Mouse (Mus musculus) c-Kit-positive CD71-positive TER-119-positive erythroid progenitor cells, embryonic 14.5 days (primary cell): ENCODE measurements around the gene Kcng3.

Experiments used
- DNase-seq: peaks from one replicate; pipeline ENCODE4 v3.0.0-alpha.2; 2013; ENCODE audit warnings: low spot score

Kcng3 gene

DNA sequence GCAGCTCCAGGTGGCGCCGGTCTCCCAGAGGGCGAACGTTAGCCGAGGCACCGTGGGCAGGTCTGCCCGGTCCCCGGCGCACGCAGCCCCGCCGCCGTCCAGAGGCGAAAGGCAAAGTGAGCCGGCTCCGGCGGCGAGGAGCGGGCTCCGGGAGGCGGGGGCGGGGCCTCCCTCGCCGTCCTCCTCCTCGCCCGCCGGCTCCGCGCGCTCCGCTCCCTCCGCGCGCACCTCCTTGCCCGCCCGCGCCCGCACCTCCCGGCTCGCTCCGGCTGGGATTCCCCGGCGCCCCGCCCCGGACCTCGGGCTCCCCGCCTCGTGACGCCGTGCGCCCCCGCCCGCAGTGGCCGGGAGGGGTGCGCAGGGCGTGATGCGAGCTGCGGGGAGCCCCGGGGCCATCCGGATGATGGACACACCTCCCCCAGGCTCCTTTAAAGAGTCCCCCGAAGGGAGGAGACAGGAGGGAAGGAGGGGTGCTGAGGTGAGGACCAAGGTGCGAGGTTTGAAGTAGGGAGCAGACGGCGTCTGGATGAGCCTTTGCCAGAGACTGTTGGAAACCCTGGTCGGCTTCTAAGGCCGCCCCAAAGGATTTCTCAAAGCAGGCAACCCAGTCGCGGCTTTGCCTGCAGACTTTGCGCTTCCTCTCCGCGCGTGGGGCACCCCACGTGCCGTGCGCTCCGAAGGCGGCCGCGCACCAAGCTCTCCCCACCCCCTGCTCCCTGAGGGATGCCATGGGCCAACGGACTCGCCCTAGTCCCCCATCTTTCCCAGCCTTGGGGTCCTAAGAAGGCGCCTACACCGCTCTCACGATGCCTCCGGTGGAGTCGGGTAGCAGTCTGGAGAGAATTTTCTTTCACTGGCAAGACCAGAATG lies at the start of gene Kcng3:
Gene Kcng3, minus strand, starts transcription at position 113 of the 870 bp plus-strand sequence.
- DNase-seq, result no peak

- no peak for DNase-seq
These were observed 45.7 kb upstream of the Kcng3 start for GRCm38 (mm10) chr17:83677370-83677769.

- DNase-seq, result no peak
These were observed 41.0 kb upstream of the Kcng3 start for GRCm38 (mm10) chr17:83672685-83673084.

DNA sequence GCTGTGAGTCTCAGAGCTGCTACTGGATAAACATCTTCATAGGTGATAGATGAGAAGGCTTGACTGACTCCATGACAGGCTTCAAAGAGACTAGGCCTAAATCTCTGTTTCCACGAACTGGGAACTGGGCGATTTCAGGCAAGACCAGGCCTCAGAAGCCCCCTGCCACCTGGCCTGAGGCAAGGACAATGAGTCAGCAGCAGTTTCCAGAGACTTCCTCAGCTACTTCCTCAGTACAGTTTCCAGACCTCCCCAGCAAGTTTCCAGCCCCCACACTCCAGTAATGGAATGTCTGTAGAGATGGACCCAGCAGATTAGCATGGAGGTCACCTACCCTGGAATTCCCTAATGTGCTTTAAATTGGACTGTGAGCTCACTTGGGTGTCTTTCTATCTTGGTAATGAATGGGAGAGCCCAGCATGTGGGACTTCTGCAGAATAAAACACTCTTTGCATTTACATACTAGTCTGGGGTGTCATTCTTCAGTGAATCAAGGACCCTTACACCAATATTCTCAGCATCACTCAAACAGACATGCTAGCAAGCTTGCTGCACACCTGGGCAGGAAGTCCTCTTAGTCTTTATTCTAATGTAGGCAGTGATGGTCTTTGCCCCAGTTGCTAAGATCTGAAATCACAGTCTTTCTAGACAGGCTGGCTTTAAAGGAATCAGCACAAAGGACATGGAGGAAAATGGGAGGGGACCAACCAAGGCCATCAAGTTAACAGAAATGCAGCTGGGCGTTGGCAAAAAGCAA lies 36.4 kb upstream of the Kcng3 start:
- no peak for DNase-seq

- DNase-seq, result peak; percentile 80
These were observed 35.0 kb upstream of the Kcng3 start for GRCm38 (mm10) chr17:83666597-83667287.

DNA sequence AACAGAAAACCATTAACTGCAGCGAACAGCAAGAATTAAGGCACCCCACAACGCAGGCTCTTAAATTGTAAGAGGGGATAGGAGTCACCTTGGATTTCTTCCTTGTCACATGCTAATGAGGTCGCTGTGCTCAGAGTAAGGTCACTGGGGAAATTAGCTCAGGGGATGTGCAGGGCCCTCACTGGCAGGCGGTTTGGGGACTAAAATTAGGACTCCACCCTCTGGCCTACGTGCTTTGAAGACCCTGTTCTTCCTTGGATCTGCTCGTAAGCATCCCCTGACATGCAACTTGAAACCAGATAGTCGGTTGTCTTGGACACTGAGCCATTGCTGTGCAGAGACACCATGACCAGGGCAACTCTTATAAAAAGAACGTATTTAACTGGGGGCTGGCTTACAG lies 33.1 kb upstream of the Kcng3 start:
- DNase-seq, result no peak

- DNase-seq, result peak; percentile 88
These were observed 27.2 kb upstream of the Kcng3 start for GRCm38 (mm10) chr17:83658943-83659342.

DNA sequence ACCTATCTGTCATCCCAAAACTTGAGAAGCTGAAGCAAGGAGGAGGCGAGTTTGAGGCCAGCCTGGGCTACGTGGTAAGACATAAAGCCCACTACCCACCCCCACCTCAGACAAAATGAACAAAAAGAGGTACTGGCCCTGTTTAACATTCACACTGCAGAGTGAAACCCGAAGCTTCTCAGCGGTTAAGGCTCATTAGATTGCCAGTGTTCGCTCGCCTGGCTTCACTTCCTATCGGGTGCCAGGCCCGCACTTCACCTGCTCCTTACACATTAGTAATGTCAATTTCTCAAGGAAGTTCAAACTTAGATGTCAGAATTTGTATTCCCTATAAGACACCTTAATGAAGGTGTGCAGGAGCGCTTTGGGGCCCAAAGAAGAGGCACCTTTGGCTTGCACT lies 25.7 kb upstream of the Kcng3 start:
- DNase-seq, result no peak

DNA sequence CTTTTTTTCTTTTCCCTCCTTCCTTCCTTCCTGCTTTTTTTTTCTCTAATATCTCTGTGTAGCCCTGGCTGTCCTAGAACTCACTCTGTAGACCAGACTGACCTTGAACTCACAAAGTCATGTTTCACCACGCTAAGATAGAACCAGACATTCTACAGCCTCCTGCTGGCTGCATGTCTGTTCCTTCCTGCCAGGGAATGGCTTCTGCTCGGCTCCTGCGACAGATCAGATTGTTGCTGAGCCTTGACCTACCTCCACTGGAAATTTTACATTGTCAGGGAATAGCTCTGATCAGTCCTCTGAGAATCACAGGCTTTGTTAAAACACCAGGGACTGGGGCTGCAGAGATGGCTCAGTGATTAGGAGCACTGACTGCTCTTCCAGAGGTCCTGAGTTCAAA lies 24.0 kb upstream of the Kcng3 start:
- no peak for DNase-seq

- DNase-seq, result no peak
These were observed 23.0 kb upstream of the Kcng3 start for GRCm38 (mm10) chr17:83654651-83655136.

GRCm38 (mm10) chr17:83653635-83654034 lies 21.9 kb upstream of the Kcng3 start:
- DNase-seq, result no peak

DNA sequence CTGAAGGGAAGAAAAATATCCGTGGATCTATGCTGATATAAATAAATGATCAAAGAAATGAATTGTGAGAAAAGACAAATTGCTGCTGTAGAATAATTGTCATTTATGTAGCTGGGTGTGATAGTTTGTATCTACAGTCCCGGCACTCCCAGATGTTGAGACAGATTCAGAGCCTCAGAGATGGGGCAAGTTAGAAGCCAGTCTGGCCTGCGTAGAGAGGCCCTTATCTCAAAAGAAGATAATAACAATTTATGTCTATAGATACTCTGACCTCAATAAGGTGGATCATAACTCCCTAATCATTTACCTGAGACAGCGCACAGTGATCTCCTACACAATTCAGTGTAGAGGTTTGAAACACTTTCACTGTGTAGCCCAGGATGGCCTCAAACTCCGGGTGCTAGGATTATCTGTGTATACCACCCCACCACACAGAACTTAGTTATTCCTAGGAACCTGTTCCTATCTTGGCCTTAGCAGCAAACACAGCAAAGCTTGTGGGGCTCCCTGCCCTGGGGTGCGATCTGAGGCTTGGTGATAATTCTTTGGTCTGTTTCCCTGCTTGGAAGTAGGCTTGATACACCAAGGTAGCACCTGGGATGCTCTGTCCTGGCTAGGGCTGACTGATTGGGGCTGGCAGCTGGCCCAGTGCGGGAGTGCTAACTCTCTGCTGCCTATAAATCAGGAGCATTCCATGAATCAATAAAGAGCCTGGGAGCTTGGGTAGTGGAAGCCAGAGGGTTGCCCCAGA lies 19.4 kb upstream of the Kcng3 start:
- DNase-seq, result peak; percentile 56

DNA sequence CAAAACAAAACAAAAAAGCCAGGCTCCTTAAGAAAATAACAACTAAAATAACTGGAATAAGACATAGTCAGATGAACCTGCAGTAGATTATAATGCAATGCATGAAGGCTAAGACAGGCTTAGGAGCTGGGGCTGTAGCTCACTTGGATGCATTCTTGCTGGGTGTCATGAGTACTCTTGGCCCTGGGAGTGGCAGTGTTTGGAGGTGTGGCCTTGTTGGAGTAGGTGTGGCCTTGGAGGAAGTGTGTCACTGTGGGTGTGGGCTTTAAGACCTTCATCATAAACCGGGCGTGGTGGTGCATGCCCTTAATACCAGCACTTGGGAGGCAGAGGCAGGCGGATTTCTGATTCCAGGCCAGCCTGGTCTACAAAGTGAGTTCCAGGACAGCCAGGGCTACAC lies 18.3 kb upstream of the Kcng3 start:
- peak; percentile 53 for DNase-seq

DNA sequence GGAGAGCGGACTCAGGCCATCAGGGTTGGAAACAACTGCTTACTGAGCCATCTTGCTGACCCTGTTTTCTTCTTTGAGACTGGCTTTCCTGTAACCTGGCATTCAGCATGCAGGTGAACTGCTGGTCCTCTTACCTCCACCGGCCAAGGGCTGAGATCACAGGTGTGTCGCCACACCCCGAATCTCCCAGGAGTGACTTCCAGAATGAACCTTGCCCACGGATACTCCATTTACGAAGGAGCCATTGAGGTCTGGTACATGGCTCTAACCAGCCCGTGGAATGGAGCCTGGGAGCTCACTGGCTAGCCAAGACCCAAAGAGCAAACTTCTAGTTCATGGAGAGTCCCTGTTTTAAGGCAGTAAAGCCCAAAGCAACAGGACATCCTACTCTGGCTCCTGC lies 15.7 kb upstream of the Kcng3 start:
- DNase-seq, result no peak

- no peak for DNase-seq
These were observed 14.9 kb upstream of the Kcng3 start for GRCm38 (mm10) chr17:83646425-83647163.

DNA sequence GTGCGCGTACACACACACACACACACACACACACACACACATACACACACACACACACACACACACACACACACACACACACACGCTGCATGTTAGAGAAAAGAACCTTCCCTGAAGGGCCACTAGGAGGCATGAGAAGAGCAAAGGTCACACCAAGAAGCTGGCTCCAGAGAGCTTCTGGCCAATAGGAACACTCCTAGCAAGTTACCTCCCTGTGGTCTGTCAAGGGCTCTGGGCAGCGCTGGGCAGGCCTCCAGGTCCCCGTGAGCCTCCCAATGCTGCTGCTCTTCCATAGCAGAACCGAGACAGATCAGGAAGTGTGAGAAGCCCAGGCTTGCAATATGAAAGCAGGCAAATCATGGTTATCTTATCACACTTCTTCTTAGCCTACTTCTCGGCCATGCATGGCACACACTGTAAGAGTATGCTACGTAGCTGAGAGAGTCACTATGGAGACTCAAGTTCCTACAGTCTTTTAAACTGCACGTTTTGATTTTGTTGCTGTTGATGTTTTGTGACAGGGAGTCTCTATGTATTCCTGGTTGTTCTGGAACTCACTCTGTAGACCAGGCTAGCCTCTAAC lies 13.6 kb upstream of the Kcng3 start:
- DNase-seq, result peak; percentile 59

DNA sequence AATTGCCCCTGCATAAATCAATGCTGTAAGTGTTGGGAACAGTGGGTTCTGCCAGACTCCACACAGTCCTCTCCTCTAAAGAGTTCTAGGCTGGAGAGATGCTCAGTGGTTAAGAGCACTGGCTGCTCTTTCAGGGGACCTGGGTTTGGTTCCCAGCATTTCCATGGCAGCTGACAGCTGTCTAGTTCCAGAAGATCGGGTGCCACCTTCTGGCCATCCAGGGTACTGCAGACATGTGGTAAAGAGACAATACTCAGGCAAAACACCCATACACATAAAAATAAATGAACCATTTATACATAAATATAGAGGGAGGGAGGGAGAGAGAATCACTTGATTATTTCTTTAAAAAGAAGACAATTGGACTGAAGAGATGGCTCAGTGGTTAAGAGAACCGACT lies 5.7 kb upstream of the Kcng3 start:
- DNase-seq, result peak; percentile 65

GRCm38 (mm10) chr17:83636443-83636842 lies 4.7 kb upstream of the Kcng3 start:
- no peak for DNase-seq

DNA sequence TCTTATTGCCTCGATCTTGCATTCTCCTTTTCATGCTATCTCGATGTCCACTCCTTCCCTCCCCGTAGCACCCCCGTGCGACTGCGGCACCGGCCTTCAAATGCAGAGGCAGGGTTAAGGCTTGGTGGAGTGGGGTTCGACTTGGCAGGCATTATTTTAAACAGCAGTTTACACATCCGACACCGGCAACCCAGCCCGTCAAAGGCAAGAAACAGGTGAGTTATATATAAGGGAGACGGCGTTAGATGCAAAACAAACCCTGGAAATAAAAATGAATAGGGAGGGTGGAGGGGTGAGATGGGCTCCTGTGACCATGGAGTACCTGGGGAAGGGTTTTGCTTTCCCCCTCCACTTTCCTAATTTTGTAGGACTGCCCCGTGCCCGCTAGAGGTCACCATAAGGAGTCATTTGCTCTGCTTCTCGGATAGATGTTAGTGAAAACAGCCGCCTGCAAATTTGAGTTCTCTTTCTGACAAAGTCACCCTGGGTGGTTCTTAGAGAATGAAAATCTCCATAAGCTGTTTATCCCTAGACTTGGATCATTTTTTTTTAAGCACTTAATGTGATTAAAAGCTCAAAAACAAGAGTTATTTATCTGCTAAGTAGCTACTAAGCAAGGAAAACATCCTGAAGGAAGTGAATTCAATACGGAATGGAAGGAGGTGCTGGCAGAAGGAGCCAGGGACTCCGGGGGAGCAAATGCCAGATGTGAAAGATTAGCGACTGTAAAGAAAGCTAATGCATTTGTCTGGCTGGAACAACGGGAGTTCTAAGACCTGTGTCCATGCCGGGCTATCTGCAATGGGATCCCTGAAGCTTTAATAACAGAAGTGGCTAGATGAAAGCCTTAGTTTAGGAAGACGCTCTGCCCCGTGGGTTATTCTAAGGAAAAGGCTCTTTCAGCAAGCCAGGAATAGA lies 1.2 kb upstream of the Kcng3 start:
- peak; percentile 53 for DNase-seq
